Mouse (Mus musculus) heart, embryonic 12.5 days (tissue): ENCODE results near the gene Ctla4. TPM values are rescaled to one million over a fixed set of nuclear protein-coding genes. Genes with fewer than 3 reads are reported as not detected.

Experiments used
- ATAC-seq: fragments of 200-750 bp; cut with Nextera tagmentation; 2 replicates; pipeline ENCODE4 v1.8.0; 2017; ENCODE audit warnings: moderate TSS enrichment, moderate library complexity; ENCODE audit not compliant: insufficient number of reproducible peaks, low FRiP score
- H3K27ac ChIP-seq: fragments of 300-500 bp; sonication (generic); 2 replicates; pipeline ENCODE4 v1.5.1; 2016; ENCODE audit warnings: mild to moderate bottlenecking, moderate library complexity; ENCODE audit not compliant: poor library complexity, severe bottlenecking
- H3K27me3 ChIP-seq: fragments of 300-500 bp; sonication (generic); replicated peaks from 2 replicates; pipeline ENCODE4 v1.6.1; 2016; ENCODE audit warnings: mild to moderate bottlenecking, moderate library complexity
- H3K36me3 ChIP-seq: fragments of 300-500 bp; sonication (generic); 2 replicates; pipeline ENCODE4 v1.6.1; 2016; ENCODE audit warnings: mild to moderate bottlenecking, moderate library complexity
- H3K4me1 ChIP-seq: fragments of 300-500 bp; sonication (generic); replicated peaks from 2 replicates; pipeline ENCODE4 v1.6.1; 2016; ENCODE audit warnings: mild to moderate bottlenecking
- H3K4me2 ChIP-seq: fragments of 300-500 bp; sonication (generic); 2 replicates; pipeline ENCODE4 v1.6.1; 2016; ENCODE audit warnings: mild to moderate bottlenecking, moderate library complexity
- H3K4me3 ChIP-seq: fragments of 300-500 bp; sonication (generic); 2 replicates; pipeline ENCODE4 v1.5.1; 2016; ENCODE audit warnings: mild to moderate bottlenecking
- H3K9ac ChIP-seq: fragments of 300-500 bp; sonication (generic); 2 replicates; pipeline ENCODE4 v1.6.1; 2016; ENCODE audit warnings: mild to moderate bottlenecking, moderate library complexity
- H3K9me3 ChIP-seq: fragments of 300-500 bp; sonication (generic); replicated peaks from 2 replicates; pipeline ENCODE4 v1.6.1; 2016; ENCODE audit warnings: mild to moderate bottlenecking, moderate library complexity
- WGBS: fragments of 180-500 bp; shearing (Covaris S2); methylation state at CpG from one replicate; pipeline ENCODE4 v1.1.7; 2016; 5-methylcytosine and 5-hydroxymethylcytosine counted together
- polyA plus RNA-seq: library from polyadenylated mRNA; unstranded; fragments of >200 nt; fragmentation: Nextera tagmentation; extraction: Ambion mirVana; gene quantifications from 2 replicates; pipeline ENCODE4 v1.2.1, GENCODE M21; 2016

The Ctla4 gene
- polyA plus RNA-seq, 1 experiment from 2014 or later, result not detected

DNA sequence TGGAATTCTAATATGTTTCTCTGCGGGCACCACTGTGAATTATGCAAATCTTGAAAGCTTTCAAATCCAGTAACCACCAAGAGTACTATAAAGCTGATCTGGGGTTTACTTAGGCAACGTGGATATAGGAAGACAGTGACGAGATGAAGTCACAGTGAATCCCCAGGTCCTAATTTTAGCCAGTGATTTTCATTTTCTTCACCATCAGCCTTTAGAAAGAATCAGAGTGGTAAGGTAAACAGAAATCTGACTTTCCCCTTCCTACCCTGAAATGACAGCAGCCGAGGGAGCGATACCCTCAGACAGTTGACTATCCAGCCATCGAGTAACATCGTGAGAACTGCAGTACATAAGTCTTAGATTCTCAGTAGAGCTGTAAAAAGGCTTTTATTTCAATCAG lies 16.3 kb downstream of the Ctla4 start:
- Histone ChIP-seq H3K27me3 (no peaks in the 10 kb centered on the region), H3K9ac (no peak overlapping the region), H3K4me2 (no peak overlapping the region), H3K9me3 (no peaks in the 10 kb centered on the region), H3K4me1 (no peaks in the 10 kb centered on the region), H3K4me3 (no peak overlapping the region), H3K36me3 (no peaks in the 10 kb centered on the region), H3K27ac (no peak overlapping the region)
- ATAC-seq, result no peak
- 86% methylated on average over 7 of the region's 7 CpGs for WGBS

DNA sequence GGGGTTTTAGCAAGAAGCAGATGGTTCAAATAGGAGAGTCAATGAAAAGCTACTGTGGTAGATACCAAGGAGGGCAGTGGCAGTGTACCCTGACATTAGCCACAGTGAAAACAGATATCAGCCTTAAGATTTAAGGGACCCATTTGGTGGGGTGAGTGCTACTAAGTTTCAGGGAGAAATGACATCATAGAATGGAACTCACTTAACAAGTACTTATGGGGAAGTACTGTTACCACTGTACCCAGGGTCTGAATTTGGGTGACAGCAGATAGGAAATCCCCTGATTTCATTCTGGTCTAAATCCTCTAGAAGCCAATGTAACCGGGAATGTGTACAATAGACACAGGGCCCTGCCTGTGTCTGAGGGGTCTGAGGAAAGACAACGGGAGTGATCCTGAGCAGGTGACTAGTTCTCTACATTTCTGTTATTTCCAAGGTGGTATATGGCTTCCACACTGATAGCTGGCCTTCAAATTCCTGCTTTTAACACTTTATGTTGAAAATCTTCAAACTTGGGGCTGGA lies 17.7 kb downstream of the Ctla4 start:
- Histone ChIP-seq H3K4me3 (no peak overlapping the region), H3K27ac (no peak overlapping the region), H3K36me3 (no peaks in the 10 kb centered on the region), H3K4me1 (no peaks in the 10 kb centered on the region), H3K9ac (no peak overlapping the region), H3K9me3 (no peaks in the 10 kb centered on the region), H3K27me3 (no peaks in the 10 kb centered on the region), H3K4me2 (no peak overlapping the region)
- ATAC-seq, result no peak
- 85% methylated on average over 2 of the region's 2 CpGs for WGBS

DNA sequence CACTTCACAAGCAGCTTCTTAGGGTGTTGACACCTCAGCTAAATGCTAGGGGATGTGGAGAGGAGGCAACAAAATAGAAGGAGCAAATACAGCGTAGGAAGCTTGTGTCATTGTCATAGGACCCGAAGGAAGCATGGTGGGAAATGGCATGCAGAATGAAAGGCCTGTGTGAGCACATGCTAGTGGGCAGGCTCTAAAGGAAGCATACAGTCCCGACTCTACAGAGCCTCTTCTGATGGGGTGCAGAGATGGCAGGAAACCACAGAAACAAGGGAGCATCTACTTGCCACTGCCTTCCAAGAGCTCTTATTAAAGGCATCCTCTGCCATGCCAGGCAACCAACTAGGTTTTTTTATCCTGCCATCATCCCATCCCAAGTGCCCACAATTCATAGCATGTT lies 20.7 kb downstream of the Ctla4 start:
- H3K9ac ChIP-seq, result no peak overlapping the region
- H3K36me3 ChIP-seq, result no peaks in the 10 kb centered on the region
- H3K27ac ChIP-seq, result no peak overlapping the region
- no peaks in the 10 kb centered on the region for H3K27me3 ChIP-seq
- H3K9me3 ChIP-seq, result no peaks in the 10 kb centered on the region
- H3K4me2 ChIP-seq, result no peak overlapping the region
- H3K4me1 ChIP-seq, result no peaks in the 10 kb centered on the region
- H3K4me3 ChIP-seq, result no peak overlapping the region
- 73% methylated on average over 3 of the region's 3 CpGs for WGBS
- ATAC-seq, result no peak

DNA sequence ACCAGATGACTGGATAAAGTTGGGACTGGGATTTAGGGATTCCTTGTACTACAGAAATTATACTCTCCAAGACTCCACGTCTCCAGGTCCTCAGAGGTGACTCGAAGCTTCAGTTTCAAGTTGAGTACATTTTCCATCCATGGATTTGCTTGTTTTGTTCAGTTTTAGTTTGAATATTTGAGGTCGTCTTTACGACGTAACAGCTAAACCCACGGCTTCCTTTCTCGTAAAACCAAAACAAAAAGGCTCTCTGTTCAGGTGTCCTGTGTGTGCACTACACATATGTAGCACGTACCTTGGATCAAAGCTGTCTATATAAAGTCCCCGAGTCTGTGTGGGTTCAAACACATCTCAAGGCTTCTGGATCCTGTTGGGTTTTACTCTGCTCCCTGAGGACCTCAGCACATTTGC lies 22.0 kb downstream of the Ctla4 start:
- H3K36me3 ChIP-seq, result no peaks in the 10 kb centered on the region
- H3K27me3 ChIP-seq, result no peaks in the 10 kb centered on the region
- no peak for ATAC-seq
- H3K9me3 ChIP-seq, result no peaks in the 10 kb centered on the region
- WGBS, result 82% methylated on average over 9 of the region's 9 CpGs
- H3K9ac ChIP-seq, result no peak overlapping the region
- H3K4me1 ChIP-seq, result no peaks in the 10 kb centered on the region
- H3K27ac ChIP-seq, result no peak overlapping the region
- H3K4me2 ChIP-seq, result no peak overlapping the region
- H3K4me3 ChIP-seq, result no peak overlapping the region

DNA sequence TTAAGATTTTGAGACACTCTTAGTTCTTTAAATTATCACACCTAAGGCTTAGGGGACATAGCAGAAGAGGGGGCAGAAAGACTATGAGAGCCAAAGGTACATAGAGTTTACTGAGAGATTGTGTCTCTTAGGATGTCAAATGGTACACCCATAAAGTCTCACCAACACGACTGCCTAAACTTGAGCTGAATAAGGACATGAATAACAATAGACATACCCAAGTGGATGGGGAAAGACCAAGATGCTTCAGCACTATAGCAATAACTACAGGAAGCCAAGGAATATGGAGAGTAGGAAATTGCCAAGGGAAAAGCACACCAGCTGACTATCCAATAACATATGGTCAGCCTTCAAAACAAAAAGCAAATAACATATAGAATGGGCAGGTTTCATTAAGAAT lies 22.9 kb downstream of the Ctla4 start:
- H3K27me3 ChIP-seq, result no peaks in the 10 kb centered on the region
- 73% methylated on average over 1 of the region's 1 CpGs for WGBS

DNA sequence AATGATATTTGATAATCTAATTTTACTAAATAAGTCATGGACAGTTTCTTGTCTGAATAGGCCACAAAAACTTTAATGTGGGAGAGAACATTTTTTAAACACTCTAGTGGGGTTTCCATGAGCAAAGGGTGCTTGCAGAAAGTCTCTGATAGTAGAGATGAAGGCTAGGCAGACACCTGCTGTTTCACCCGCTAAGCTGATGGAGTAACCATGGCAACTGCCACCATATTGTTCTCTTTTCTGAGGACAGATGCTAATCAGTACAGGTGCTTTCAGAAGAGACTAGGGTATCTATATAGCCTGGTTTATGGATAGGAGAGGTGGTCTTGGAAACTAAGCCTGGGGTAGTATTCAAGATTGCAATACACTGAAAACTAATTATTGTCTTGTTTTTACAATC lies 24.0 kb downstream of the Ctla4 start:
- WGBS, result 64% methylated on average over 1 of the region's 1 CpGs
- no peak overlapping the region for H3K4me2 ChIP-seq
- no peak for ATAC-seq
- H3K4me1 ChIP-seq, result 0 out of 2 replicates have a peak, but pooled peaks cover under 1% of the 10 kb centered on the region
- no peak overlapping the region for H3K4me3 ChIP-seq
- no peaks in the 10 kb centered on the region for H3K27me3 ChIP-seq
- H3K36me3 ChIP-seq, result no peaks in the 10 kb centered on the region
- H3K27ac ChIP-seq, result no peak overlapping the region
- H3K9me3 ChIP-seq, result no peaks in the 10 kb centered on the region
- no peak overlapping the region for H3K9ac ChIP-seq

More for the DNA sequence above, 22.9 kb downstream of the Ctla4 start:
- Histone ChIP-seq H3K4me2 (no peak overlapping the region), H3K4me3 (no peak overlapping the region), H3K36me3 (no peaks in the 10 kb centered on the region), H3K9me3 (no peaks in the 10 kb centered on the region), H3K9ac (no peak overlapping the region), H3K27ac (no peak overlapping the region), H3K4me1 (no peaks in the 10 kb centered on the region)
- no peak for ATAC-seq

DNA sequence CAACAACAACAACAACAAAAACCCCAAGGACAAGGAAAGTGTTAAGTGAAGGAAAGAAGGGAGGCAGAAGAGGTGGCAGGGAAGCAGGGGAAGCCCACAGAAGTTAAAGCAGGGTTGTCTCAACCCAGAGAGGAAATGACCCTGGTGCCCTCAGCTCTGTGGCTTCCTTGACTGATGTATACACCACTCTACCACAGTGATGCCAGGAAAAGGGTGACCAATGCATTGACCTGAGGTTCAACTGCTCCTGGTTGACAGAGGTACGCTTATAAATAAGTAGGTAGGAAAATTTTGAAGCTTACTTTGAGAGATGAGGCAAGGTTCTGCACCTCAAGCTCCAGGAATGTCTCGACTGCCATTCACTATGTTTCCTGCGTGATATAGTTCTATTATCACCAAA lies 24.8 kb downstream of the Ctla4 start:
- Histone ChIP-seq H3K9ac (no peak overlapping the region), H3K27me3 (no peaks in the 10 kb centered on the region), H3K4me1 (0 out of 2 replicates have a peak, but pooled peaks cover 6% of the 10 kb centered on the region), H3K9me3 (no peaks in the 10 kb centered on the region), H3K36me3 (no peaks in the 10 kb centered on the region), H3K27ac (no peak overlapping the region), H3K4me2 (no peak overlapping the region), H3K4me3 (no peak overlapping the region)
- WGBS, result 73% methylated on average over 3 of the region's 3 CpGs
- no peak for ATAC-seq

DNA sequence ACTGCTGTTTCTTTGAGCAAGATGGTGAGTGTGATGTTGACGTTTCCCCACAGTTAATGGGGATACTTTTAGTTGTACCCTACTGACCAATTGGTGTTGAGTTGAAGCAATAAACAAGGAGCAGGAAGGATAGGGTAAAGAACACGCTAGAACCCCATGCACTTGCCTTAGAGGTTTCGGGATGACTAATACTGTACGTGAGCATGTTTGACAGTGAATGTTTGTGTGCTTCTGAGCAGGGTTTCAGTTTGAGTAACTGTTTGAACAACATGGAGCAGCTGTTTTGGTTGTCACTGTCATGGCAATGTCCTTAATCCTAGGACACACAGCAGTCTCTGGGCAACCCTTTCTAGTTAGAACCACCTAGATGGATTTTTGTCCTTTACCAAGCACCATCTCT lies 26.5 kb downstream of the Ctla4 start:
- 77% methylated on average over 4 of the region's 4 CpGs for WGBS
- Histone ChIP-seq H3K27ac (no peak overlapping the region), H3K9ac (no peak overlapping the region), H3K4me3 (no peak overlapping the region), H3K4me1 (0 out of 2 replicates have a peak, but pooled peaks cover 6% of the 10 kb centered on the region), H3K36me3 (no peaks in the 10 kb centered on the region), H3K9me3 (no peaks in the 10 kb centered on the region), H3K4me2 (no peak overlapping the region), H3K27me3 (no peaks in the 10 kb centered on the region)
- no peak for ATAC-seq

DNA sequence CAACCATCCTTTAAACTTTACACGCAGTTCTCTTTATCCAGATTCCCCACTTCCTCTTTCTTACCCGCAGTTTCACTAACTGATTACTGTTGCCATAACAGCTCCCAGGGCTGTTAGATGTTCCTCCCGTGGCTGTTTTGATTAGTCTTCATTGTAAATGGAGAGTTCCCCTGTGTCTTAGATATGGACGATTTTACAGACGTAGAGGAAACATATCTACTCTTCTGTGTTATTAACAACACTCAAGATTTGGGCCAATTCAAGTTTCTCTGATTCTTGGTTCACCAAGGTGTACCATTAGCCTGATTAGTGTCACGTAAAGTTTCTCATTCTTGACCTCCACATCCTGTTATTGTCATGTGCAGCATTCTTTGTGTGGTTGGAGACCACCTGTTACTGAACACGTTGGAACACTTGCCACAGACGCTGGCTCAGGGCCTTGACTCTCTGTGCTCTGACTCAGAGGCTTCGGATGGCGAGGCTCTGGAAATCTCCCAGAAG lies 29.5 kb downstream of the Ctla4 start:
- Histone ChIP-seq H3K4me1 (peaks cover 17% of the 10 kb centered on the region; the same call in 1 of the 2 replicates), H3K9me3 (no peaks in the 10 kb centered on the region), H3K27me3 (no peaks in the 10 kb centered on the region), H3K27ac (no peak overlapping the region), H3K9ac (no peak overlapping the region), H3K36me3 (no peaks in the 10 kb centered on the region), H3K4me2 (no peak overlapping the region), H3K4me3 (no peak overlapping the region)
- no peak for ATAC-seq
- WGBS, result 44% methylated on average over 10 of the region's 10 CpGs

DNA sequence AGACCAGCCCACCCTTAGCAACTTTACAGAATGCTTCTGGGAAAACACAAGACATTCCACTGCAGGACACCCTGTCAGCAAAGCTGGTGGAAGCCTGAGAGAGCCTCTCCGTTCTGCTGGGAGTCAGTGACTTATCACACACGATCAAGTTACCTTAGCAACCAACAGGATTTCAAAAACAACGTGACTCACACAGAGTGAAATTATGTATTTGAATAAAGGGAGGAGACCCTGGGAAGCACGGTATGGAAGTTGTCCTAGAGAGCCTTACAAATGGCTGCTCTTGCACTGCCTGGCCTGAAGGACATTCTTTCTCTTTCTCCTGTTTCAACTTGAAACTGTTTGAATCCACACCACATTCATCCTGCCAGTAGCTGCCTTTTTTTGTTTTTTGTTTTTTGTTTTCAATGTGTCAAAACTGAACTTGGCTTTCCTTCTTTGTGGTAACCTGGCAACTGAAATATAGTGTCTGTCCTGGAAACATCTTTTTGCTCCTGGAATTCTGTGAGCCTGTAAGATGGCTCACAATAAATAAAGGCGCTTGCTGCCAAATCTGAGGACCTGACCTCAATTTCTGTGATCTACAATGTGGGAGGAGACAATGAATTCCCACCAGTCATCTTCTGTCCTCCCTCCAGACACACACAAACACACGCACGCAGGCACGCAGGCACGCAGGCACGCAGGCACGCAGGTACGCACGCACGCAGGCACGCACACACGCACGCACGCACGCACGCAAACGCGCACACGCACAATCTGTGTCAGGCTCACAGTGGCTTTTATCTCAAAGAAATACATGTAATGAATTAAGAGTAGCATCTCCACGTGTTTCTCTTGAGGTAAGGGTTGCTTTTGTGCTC lies 33.9 kb downstream of the Ctla4 start:
- Histone ChIP-seq H3K4me3 (no peak overlapping the region), H3K4me2 (no peak overlapping the region), H3K9ac (no peak overlapping the region), H3K9me3 (no peaks in the 10 kb centered on the region), H3K27ac (no peak overlapping the region), H3K27me3 (no peaks in the 10 kb centered on the region), H3K36me3 (no peaks in the 10 kb centered on the region), H3K4me1 (peaks cover 17% of the 10 kb centered on the region; the same call in 1 of the 2 replicates)
- no peak for ATAC-seq
- WGBS, result 77% methylated on average over 24 of the region's 24 CpGs

DNA sequence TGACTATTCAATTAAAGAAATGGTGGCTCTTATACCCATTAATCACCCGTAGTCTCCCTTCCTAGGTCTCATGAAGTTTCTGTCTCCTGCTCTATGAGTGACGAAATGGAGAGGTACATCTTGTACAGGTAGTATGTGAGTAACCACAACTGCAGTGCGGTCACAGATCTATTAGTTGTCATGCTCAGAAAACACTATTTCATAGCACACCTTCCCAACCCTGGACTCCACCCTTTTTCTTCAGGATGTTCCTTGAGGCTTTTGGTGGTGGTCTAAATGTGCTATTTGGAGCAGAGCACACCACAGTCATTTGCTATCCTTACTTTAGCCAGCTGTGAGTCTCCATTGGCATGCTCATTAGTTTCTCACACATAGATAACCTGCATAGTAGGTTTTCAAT lies 42.2 kb downstream of the Ctla4 start:
- H3K9ac ChIP-seq, result no peak overlapping the region
- no peaks in the 10 kb centered on the region for H3K4me1 ChIP-seq
- H3K9me3 ChIP-seq, result no peaks in the 10 kb centered on the region
- ATAC-seq, result no peak
- H3K4me2 ChIP-seq, result no peak overlapping the region
- 81% methylated on average over 3 of the region's 3 CpGs for WGBS
- H3K27me3 ChIP-seq, result no peaks in the 10 kb centered on the region
- no peak overlapping the region for H3K4me3 ChIP-seq
- H3K27ac ChIP-seq, result no peak overlapping the region
- H3K36me3 ChIP-seq, result no peaks in the 10 kb centered on the region
